Mouse (Mus musculus): ENCODE measurements around the gene Slc29a3. TPM values are rescaled to one million over a fixed set of nuclear protein-coding genes. Genes with fewer than 3 reads are reported as not detected.

Slc29a3 gene
- polyA plus RNA-seq, 1 experiment: 43.5 TPM

DNA sequence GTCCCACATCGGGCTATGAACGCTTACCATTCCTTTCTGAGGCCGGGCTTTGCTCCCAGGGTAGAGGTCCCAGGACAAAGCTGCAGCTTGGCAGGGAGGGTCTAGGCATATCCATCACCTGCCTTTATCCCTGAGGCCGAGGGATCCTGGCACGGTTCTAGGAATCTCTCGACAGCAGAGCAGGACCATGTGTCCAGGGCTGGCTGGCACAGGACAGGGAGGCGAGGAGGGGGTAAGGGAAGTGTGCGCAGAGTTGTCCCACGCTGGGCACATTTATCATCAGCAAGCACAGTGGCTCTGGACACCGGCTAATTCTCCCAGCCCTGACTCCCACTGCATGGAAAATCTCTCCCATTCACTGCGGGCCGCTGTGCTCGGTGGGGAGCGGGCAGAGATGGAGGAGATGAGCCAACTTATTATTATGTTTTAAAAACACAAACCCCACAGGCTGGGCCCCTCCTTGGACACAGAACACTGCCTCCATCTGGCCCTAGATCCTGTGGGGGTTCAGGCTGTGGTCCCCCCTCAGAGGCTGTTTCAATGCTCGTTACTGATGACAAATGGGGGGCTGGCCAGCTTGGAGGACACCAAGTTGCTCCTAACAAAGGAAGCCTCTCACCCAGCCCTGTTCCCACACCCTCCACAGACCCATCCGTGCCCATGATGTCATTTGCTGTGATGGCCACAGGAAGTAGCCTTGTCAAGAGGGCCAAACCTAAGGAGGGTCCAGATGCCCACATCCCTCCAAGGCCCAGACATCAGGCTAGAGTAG, 34.9 kb upstream of the Slc29a3 start:
- TF ChIP-seq CTCF (conservative IDR thresholded peaks at IDR 0.05; ENCODE audit: insufficient read depth, insufficient read length, low read depth, low read length) (no peak), POLR2A (IDR thresholded peaks at IDR 0.05; ENCODE audit: low read depth, low read length) (no peak)
- no peaks in the 10 kb centered on the region for H3K27me3 ChIP-seq (replicated peaks; ENCODE audit: control insufficient read depth, insufficient read depth, low read length)
- WGBS: 86% methylated on average over 16 of the region's 16 CpGs
- no peak for DNase-seq
- H3K4me3 ChIP-seq (ENCODE audit: insufficient read depth, low read depth, low read length): no peak overlapping the region
- H3K27ac ChIP-seq (ENCODE audit: insufficient read depth, low read depth, low read length): no peak overlapping the region
- H3K36me3 ChIP-seq (ENCODE audit: control insufficient read depth, insufficient read depth, low read length): no peaks in the 10 kb centered on the region
- no peaks in the 10 kb centered on the region for H3K4me1 ChIP-seq (ENCODE audit: control insufficient read depth, insufficient read depth, low read length)

DNA sequence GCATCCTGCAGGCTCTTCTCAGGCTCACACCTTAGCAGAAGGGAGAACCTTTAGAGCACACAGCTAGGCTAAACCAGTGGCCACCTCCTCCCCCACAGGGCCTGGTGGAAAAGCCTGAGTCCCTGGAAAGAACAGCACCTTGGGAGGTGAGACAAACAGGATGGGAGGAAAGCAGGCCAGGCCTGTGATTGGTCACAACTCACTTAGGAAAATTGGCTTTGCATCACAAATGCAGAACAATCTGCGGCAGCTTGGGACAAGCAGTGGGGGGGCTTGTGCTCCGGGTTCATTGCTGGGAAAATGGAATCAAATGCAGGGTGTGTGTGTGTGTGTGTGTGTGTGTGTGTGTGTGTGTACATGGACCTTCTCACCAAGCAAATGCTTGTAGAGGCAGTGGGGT, 31.0 kb upstream of the Slc29a3 start:
- Histone ChIP-seq H3K4me1 (ENCODE audit: control insufficient read depth, insufficient read depth, low read length) (no peaks in the 10 kb centered on the region), H3K27ac (ENCODE audit: insufficient read depth, low read depth, low read length) (no peak overlapping the region), H3K36me3 (ENCODE audit: control insufficient read depth, insufficient read depth, low read length) (no peaks in the 10 kb centered on the region), H3K27me3 (replicated peaks; ENCODE audit: control insufficient read depth, insufficient read depth, low read length) (no peaks in the 10 kb centered on the region), H3K4me3 (ENCODE audit: insufficient read depth, low read depth, low read length) (no peak overlapping the region)
- WGBS: 67% methylated on average over 2 of the region's 2 CpGs
- TF ChIP-seq POLR2A (IDR thresholded peaks at IDR 0.05; ENCODE audit: low read depth, low read length): no peak
- no peak for TF ChIP-seq CTCF (conservative IDR thresholded peaks at IDR 0.05; ENCODE audit: insufficient read depth, insufficient read length, low read depth, low read length)
- peak; percentile 39 for DNase-seq

DNA sequence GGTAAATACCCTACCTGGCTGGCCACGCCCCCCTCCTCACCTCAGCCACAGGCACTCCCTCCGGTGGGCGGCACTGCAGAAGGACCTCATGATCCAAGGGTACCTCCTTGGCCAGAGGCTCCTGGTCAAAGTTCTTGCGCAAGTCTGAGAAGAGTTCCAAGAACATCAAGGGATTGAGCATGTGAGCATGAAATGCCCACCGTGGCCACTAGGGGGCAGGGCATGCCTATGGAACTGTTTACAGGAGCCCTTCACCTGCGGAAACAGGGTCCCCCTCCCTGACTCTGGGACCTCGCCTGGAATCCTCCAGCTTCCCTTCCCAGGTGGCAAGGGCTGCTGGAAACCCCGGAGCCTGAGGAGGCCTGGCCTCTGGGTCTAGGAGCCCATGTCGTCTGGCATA, 27.0 kb upstream of the Slc29a3 start:
- 9% methylated on average over 9 of the region's 9 CpGs for WGBS
- Histone ChIP-seq H3K4me3 (ENCODE audit: insufficient read depth, low read depth, low read length) (no peak overlapping the region), H3K27ac (ENCODE audit: insufficient read depth, low read depth, low read length) (no peak overlapping the region), H3K36me3 (ENCODE audit: control insufficient read depth, insufficient read depth, low read length) (no peaks in the 10 kb centered on the region), H3K4me1 (ENCODE audit: control insufficient read depth, insufficient read depth, low read length) (no peaks in the 10 kb centered on the region), H3K27me3 (replicated peaks; ENCODE audit: control insufficient read depth, insufficient read depth, low read length) (no peaks in the 10 kb centered on the region)
- TF ChIP-seq CTCF (conservative IDR thresholded peaks at IDR 0.05; ENCODE audit: insufficient read depth, insufficient read length, low read depth, low read length) (peak; percentile 95), POLR2A (IDR thresholded peaks at IDR 0.05; ENCODE audit: low read depth, low read length) (no peak)
- peak; percentile 83 for DNase-seq

DNA sequence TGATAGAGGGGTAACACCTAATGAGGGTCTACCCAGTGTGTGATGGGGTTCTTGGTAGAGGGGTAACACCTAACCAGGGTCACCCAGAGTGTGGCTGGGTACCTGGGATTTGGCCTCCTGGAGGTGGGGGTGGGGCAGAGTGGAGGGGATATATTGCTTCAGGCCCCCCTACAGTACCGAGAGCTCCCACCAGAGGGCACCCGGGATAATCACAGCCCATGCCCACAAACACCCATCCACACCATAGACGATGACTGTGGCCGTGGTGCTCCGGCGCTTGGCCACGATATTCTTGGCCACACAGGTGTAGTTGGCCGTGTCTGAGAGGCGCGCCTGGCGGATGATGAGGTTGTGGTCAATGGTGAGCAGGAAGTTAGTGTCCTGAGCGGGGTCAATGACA, 25.9 kb upstream of the Slc29a3 start:
- no peaks in the 10 kb centered on the region for H3K27me3 ChIP-seq (replicated peaks; ENCODE audit: control insufficient read depth, insufficient read depth, low read length)
- 52% methylated on average over 12 of the region's 12 CpGs for WGBS
- TF ChIP-seq POLR2A (IDR thresholded peaks at IDR 0.05; ENCODE audit: low read depth, low read length) (no peak), CTCF (conservative IDR thresholded peaks at IDR 0.05; ENCODE audit: insufficient read depth, insufficient read length, low read depth, low read length) (peak; percentile 46; the same call in 1 of the 2 replicates)
- peak; percentile 33 for DNase-seq
- H3K27ac ChIP-seq (ENCODE audit: insufficient read depth, low read depth, low read length): no peak overlapping the region
- no peaks in the 10 kb centered on the region for H3K36me3 ChIP-seq (ENCODE audit: control insufficient read depth, insufficient read depth, low read length)
- no peaks in the 10 kb centered on the region for H3K4me1 ChIP-seq (ENCODE audit: control insufficient read depth, insufficient read depth, low read length)
- H3K4me3 ChIP-seq (ENCODE audit: insufficient read depth, low read depth, low read length): no peak overlapping the region

DNA sequence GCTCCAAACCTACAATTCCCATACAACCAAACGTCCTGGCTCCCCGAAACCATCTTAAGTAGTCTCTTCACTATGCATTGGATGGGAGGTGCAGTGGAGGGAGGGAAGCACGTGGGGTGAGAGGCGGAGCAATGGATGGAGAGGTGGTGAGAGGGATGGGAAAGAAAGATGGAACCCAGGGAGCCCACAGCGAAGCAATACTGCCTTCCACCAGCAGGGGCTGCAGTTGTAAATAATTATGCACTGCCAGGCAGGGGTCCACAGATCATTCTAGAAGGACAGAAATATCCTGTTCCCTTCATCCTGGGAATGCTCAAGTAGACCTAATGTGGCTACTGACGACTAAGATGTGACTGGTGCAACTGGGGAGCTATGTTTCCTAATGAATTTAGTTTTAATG, 22.9 kb upstream of the Slc29a3 start:
- no peaks in the 10 kb centered on the region for H3K27me3 ChIP-seq (replicated peaks; ENCODE audit: control insufficient read depth, insufficient read depth, low read length)
- H3K4me1 ChIP-seq (ENCODE audit: control insufficient read depth, insufficient read depth, low read length): no peaks in the 10 kb centered on the region
- no peak for DNase-seq
- no peak overlapping the region for H3K4me3 ChIP-seq (ENCODE audit: insufficient read depth, low read depth, low read length)
- TF ChIP-seq CTCF (conservative IDR thresholded peaks at IDR 0.05; ENCODE audit: insufficient read depth, insufficient read length, low read depth, low read length): peak; percentile 38
- no peak for TF ChIP-seq POLR2A (IDR thresholded peaks at IDR 0.05; ENCODE audit: low read depth, low read length)
- WGBS: 82% methylated on average over 6 of the region's 6 CpGs
- H3K36me3 ChIP-seq (ENCODE audit: control insufficient read depth, insufficient read depth, low read length): no peaks in the 10 kb centered on the region
- H3K27ac ChIP-seq (ENCODE audit: insufficient read depth, low read depth, low read length): no peak overlapping the region

DNA sequence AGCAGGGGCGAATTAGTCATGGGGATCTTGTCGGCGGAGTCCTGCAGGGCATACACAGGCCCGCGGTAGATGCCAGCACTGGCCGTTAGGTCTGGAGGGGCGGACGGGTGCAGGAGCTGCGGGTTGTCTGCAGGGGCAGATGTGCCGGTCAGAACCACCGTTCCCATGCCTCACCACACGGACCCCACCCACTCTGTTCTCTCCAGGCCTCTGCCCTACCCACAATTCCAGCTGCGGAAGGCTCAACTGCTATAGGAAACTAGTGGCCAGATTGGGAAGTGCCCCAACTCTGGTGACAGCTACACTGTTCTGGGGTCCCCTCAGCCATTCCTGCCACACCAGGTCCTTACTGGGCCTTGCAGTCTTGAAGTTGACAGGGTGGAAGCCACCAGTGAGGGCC, 22.0 kb upstream of the Slc29a3 start:
- no peaks in the 10 kb centered on the region for H3K27me3 ChIP-seq (replicated peaks; ENCODE audit: control insufficient read depth, insufficient read depth, low read length)
- H3K4me3 ChIP-seq (ENCODE audit: insufficient read depth, low read depth, low read length): no peak overlapping the region
- WGBS: 97% methylated on average over 13 of the region's 13 CpGs
- no peaks in the 10 kb centered on the region for H3K36me3 ChIP-seq (ENCODE audit: control insufficient read depth, insufficient read depth, low read length)
- H3K27ac ChIP-seq (ENCODE audit: insufficient read depth, low read depth, low read length): no peak overlapping the region
- no peak for DNase-seq
- TF ChIP-seq CTCF (conservative IDR thresholded peaks at IDR 0.05; ENCODE audit: insufficient read depth, insufficient read length, low read depth, low read length) (no peak), POLR2A (IDR thresholded peaks at IDR 0.05; ENCODE audit: low read depth, low read length) (no peak)
- no peaks in the 10 kb centered on the region for H3K4me1 ChIP-seq (ENCODE audit: control insufficient read depth, insufficient read depth, low read length)

DNA sequence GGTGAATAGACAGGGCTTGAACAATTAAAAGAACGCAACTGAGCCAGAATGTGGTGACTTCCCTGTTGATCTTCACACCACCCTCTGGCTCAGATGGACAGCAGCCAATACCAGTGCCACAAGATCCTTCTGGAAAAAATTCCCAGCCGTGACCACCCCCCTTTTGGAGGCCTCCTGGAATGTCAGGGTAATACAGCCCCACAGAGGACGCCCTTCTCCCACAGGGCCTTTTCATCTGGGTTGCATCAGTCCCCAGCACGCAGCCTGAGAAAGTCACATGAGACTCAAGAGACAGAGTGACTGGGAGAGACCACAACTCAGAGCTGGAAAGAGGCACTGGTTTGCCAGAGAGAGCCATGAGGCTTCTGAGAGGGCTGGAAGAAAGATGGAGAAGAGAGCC, 18.3 kb upstream of the Slc29a3 start:
- Histone ChIP-seq H3K27me3 (replicated peaks; ENCODE audit: control insufficient read depth, insufficient read depth, low read length) (no peaks in the 10 kb centered on the region), H3K4me3 (ENCODE audit: insufficient read depth, low read depth, low read length) (no peak overlapping the region), H3K36me3 (ENCODE audit: control insufficient read depth, insufficient read depth, low read length) (no peaks in the 10 kb centered on the region), H3K4me1 (ENCODE audit: control insufficient read depth, insufficient read depth, low read length) (no peaks in the 10 kb centered on the region), H3K27ac (ENCODE audit: insufficient read depth, low read depth, low read length) (no peak overlapping the region)
- no peak for TF ChIP-seq CTCF (conservative IDR thresholded peaks at IDR 0.05; ENCODE audit: insufficient read depth, insufficient read length, low read depth, low read length)
- no peak for TF ChIP-seq POLR2A (IDR thresholded peaks at IDR 0.05; ENCODE audit: low read depth, low read length)
- no peak for DNase-seq
- 64% methylated on average over 4 of the region's 4 CpGs for WGBS
